Mouse (Mus musculus) small intestine, adult 2 months (tissue): ENCODE measurements around the gene Gpc6.

Experiments
- CTCF ChIP-seq: fragments of 200-500 bp; IDR thresholded peaks from 2 replicates; pipeline ENCODE4 v1.5.1; 2012; ENCODE audit warnings: low read depth, mild to moderate bottlenecking, control low read depth, inconsistent platforms, low read length, moderate library complexity, mixed read lengths; ENCODE audit not compliant: insufficient replicate concordance, insufficient read length; ENCODE audit errors: extremely low read depth
- POLR2A ChIP-seq: fragments of 200-500 bp; IDR thresholded peaks from 2 replicates; pipeline ENCODE4 v1.6.1; 2012; ENCODE audit warnings: low read depth, mild to moderate bottlenecking, control low read depth, inconsistent platforms, low read length, moderate library complexity

- TF ChIP-seq CTCF (no peak), POLR2A (no peak)
Observed at GRCm38 (mm10) chr14:117256192-117256591, 331.1 kb downstream of the Gpc6 start.
